Mouse (Mus musculus) left cerebral cortex, adult 6 months (tissue): ENCODE results near the gene Gm20828. TPM values are rescaled to one million over a fixed set of nuclear protein-coding genes. Genes with fewer than 3 reads are reported as not detected.

Experiments used
- long read RNA-seq, 2 experiments: library from polyadenylated mRNA; unstranded; transcript quantifications; one replicate each; pipeline ENCODE4 v2.0.0; 2019 to 2020
- polyA plus RNA-seq: library from polyadenylated mRNA; unstranded; fragments of <200 nt; fragmentation: Nextera tagmentation; gene quantifications from 2 replicates; pipeline ENCODE4 v1.2.3, GENCODE M21; 2021

Gene Gm20828
- not detected in 2 replicates for polyA plus RNA-seq
- long read RNA-seq, experiment 1 = 0 reads
- long read RNA-seq, experiment 2 = 0 reads

DNA sequence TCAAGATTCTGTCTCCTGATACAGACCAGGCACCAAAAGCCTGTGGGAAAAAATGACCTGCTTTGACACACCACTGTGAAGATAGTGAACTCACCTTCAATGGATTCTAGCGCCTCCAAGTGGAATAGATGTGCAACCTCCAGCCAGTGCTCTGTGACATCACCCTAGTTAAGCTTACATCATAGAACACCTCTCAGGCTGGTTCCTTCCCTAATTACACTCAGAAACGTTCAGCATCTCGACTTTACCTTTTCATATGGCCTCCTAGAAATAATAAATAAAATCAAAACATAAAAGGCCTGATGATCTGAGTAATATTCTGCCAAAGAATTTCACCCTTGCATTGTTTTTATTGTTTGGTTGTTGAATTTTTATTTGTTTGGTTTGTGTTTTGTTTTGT lies at the start of gene Gm20828:
TSS of gene Gm20828 (minus strand) at position 101 of the 400 bp plus-strand sequence.

